ENCODE assay signal across 10 mouse cellular contexts in genomic region chr17:4390012-4390411, GRCm38 (mm10).
"Had no signal": no experiment of that assay in that cellular context is flagged by ENCODE, and none has a peak within 500 bp of the region (broad histone marks: within the 10 kb centered on the region; RNA-seq: fewer than 3 reads in every experiment).

No protein-coding gene starts in this region.

- ATAC-seq: midbrain, embryonic 16.5 days had no signal

- DNase-seq: lung, adult 18-20 months; lung, embryonic 14.5 days; lung, postnatal 10 days; lung, postnatal 36 days; midbrain, embryonic 14.5 days; right cerebral cortex, postnatal 14 days; thymus, adult 2 months; thymus, postnatal 25 days; thymus, postnatal 4 days had no signal
